Mouse (Mus musculus) thymus, adult 2 months (tissue): Measurements from ENCODE around the gene Accsl. TPM values are rescaled to one million over a fixed set of nuclear protein-coding genes. Genes with fewer than 3 reads are reported as not detected.

Experiments used
- DNase-seq: peaks from one replicate; pipeline ENCODE4 v3.0.0; 2021
- H3K27ac ChIP-seq: fragments of 200-500 bp; 2 replicates; pipeline ENCODE4 v1.5.1; 2012; ENCODE audit warnings: low read length, control low read depth; ENCODE audit not compliant: control insufficient read depth, insufficient read depth
- H3K27me3 ChIP-seq: fragments of 200-500 bp; 2 replicates; pipeline ENCODE4 v1.6.1; 2012; ENCODE audit warnings: mild to moderate bottlenecking, low read length, moderate library complexity, mixed read lengths; ENCODE audit not compliant: control insufficient read depth, insufficient read depth
- H3K36me3 ChIP-seq: fragments of 200-500 bp; 2 replicates; pipeline ENCODE4 v1.6.1; 2012; ENCODE audit warnings: mild to moderate bottlenecking, low read length, moderate library complexity; ENCODE audit not compliant: control insufficient read depth, insufficient read depth
- H3K4me1 ChIP-seq: fragments of 200-500 bp; replicated peaks from 2 replicates; pipeline ENCODE4 v1.6.1; 2012; ENCODE audit warnings: low read length; ENCODE audit not compliant: control insufficient read depth, insufficient read depth
- H3K4me3 ChIP-seq: fragments of 200-500 bp; 2 replicates; pipeline ENCODE4 v1.5.1; 2012; ENCODE audit warnings: mild to moderate bottlenecking, low read length, control low read depth, moderate library complexity; ENCODE audit not compliant: control insufficient read depth, insufficient read depth
- CTCF ChIP-seq: fragments of 200-500 bp; IDR thresholded peaks from 2 replicates; pipeline ENCODE4 v1.5.1; 2012; ENCODE audit warnings: mild to moderate bottlenecking, control low read depth, low read length, moderate library complexity, borderline replicate concordance; ENCODE audit not compliant: control insufficient read depth, poor library complexity, insufficient read depth; ENCODE audit errors: extremely low read depth
- POLR2A ChIP-seq: fragments of 200-500 bp; IDR thresholded peaks from 2 replicates; pipeline ENCODE4 v1.6.1; 2012; ENCODE audit warnings: mild to moderate bottlenecking, low read length, control low read depth, moderate library complexity; ENCODE audit not compliant: control insufficient read depth, poor library complexity, insufficient read depth; ENCODE audit errors: extremely low read depth
- WGBS: fragments of 180-500 bp; shearing (Covaris S2); methylation state at CpG from one replicate; pipeline ENCODE4 v1.1.7; 2018; 5-methylcytosine and 5-hydroxymethylcytosine counted together
- polyA plus RNA-seq: library from polyadenylated mRNA; depleted of rRNA; stranded (reverse); fragments of >200 nt; gene quantifications from 2 replicates; pipeline ENCODE4 v1.2.3, GENCODE M21; 2012; rRNA removed

Accsl gene
- 0.23 and 0.46 TPM in 2 replicates for polyA plus RNA-seq

GRCm38 (mm10) chr2:93869107-93869600 is at the start of gene Accsl:
Accsl (minus strand) TSS chr2:93869157.
- Histone ChIP-seq H3K4me1 (no peaks in the 10 kb centered on the region), H3K27me3 (no peaks in the 10 kb centered on the region), H3K27ac (no peak within 1 kb of the TSS), H3K4me3 (no peak within 1 kb of the TSS), H3K36me3 (no peaks in the 10 kb centered on the region)
- DNase-seq, result no peak
- TF ChIP-seq CTCF (no peak), POLR2A (no peak)
- WGBS, result 69% methylated on average over 7 of the region's 7 CpGs

- Histone ChIP-seq H3K36me3 (no peaks in the 10 kb centered on the region), H3K4me3 (no peak overlapping the region), H3K4me1 (no peaks in the 10 kb centered on the region), H3K27ac (no peak overlapping the region), H3K27me3 (no peaks in the 10 kb centered on the region)
- DNase-seq, result no peak
- TF ChIP-seq POLR2A (no peak), CTCF (no peak)
- 96% methylated on average over 2 of the region's 2 CpGs for WGBS
Measured at GRCm38 (mm10) chr2:93913552-93913951, 44.6 kb upstream of the Accsl start.

- no peak for DNase-seq
- no peaks in the 10 kb centered on the region for H3K36me3 ChIP-seq
- H3K4me1 ChIP-seq, result no peaks in the 10 kb centered on the region
- no peak for TF ChIP-seq POLR2A
- no peak for TF ChIP-seq CTCF
- no peak overlapping the region for H3K4me3 ChIP-seq
- WGBS, result 94% methylated on average over 10 of the region's 10 CpGs
- H3K27ac ChIP-seq, result no peak overlapping the region
- no peaks in the 10 kb centered on the region for H3K27me3 ChIP-seq
Measured at GRCm38 (mm10) chr2:93911942-93912341, 43.0 kb upstream of the Accsl start.

- Histone ChIP-seq H3K27ac (no peak overlapping the region), H3K4me1 (no peaks in the 10 kb centered on the region), H3K4me3 (no peak overlapping the region), H3K27me3 (no peaks in the 10 kb centered on the region), H3K36me3 (no peaks in the 10 kb centered on the region)
- TF ChIP-seq CTCF (no peak), POLR2A (no peak)
- 75% methylated on average over 5 of the region's 5 CpGs for WGBS
- DNase-seq, result no peak
Measured at GRCm38 (mm10) chr2:93909716-93910115, 40.8 kb upstream of the Accsl start.

- Histone ChIP-seq H3K4me3 (no peak overlapping the region), H3K27ac (no peak overlapping the region), H3K4me1 (no peaks in the 10 kb centered on the region), H3K27me3 (no peaks in the 10 kb centered on the region), H3K36me3 (no peaks in the 10 kb centered on the region)
- no peak for TF ChIP-seq CTCF
- TF ChIP-seq POLR2A, result no peak
- 90% methylated on average over 9 of the region's 9 CpGs for WGBS
- DNase-seq, result no peak
Measured at GRCm38 (mm10) chr2:93907519-93908294, 38.8 kb upstream of the Accsl start.

- no peak for DNase-seq
- WGBS, result 74% methylated on average over 4 of the region's 4 CpGs
Measured at GRCm38 (mm10) chr2:93906316-93906715, 37.4 kb upstream of the Accsl start.

More at GRCm38 (mm10) chr2:93906316-93906715, 37.4 kb upstream of the Accsl start:
- Histone ChIP-seq H3K27ac (no peak overlapping the region), H3K4me1 (no peaks in the 10 kb centered on the region), H3K27me3 (no peaks in the 10 kb centered on the region), H3K36me3 (no peaks in the 10 kb centered on the region), H3K4me3 (no peak overlapping the region)
- TF ChIP-seq CTCF (no peak), POLR2A (no peak)
